Mouse (Mus musculus): ENCODE results near the gene Dpyd.

Dpyd gene

GRCm38 (mm10) chr3:119126003-119126402 is 564.1 kb downstream of the Dpyd start:
- DNase-seq = no peak

- no peak for DNase-seq
Measured at GRCm38 (mm10) chr3:119128076-119128475, 566.1 kb downstream of the Dpyd start.

GRCm38 (mm10) chr3:119143034-119143433 is 581.1 kb downstream of the Dpyd start:
- DNase-seq = no peak

GRCm38 (mm10) chr3:119144788-119145187 is 582.9 kb downstream of the Dpyd start:
- no peak for DNase-seq

- no peak for DNase-seq
Measured at GRCm38 (mm10) chr3:119154604-119155444, 592.9 kb downstream of the Dpyd start.

- no peak for DNase-seq
Measured at GRCm38 (mm10) chr3:119158670-119159069, 596.7 kb downstream of the Dpyd start.

- no peak for DNase-seq
Measured at GRCm38 (mm10) chr3:119165691-119166090, 603.8 kb downstream of the Dpyd start.

- DNase-seq = no peak
Measured at GRCm38 (mm10) chr3:119168166-119168565, 606.2 kb downstream of the Dpyd start.

GRCm38 (mm10) chr3:119168661-119169060 is 606.7 kb downstream of the Dpyd start:
- DNase-seq = no peak

GRCm38 (mm10) chr3:119183261-119183660 is 621.3 kb downstream of the Dpyd start:
- DNase-seq = no peak

GRCm38 (mm10) chr3:119194071-119194470 is 632.1 kb downstream of the Dpyd start:
- no peak for DNase-seq

- no peak for DNase-seq
Measured at GRCm38 (mm10) chr3:119195613-119196012, 633.7 kb downstream of the Dpyd start.

- DNase-seq = no peak
Measured at GRCm38 (mm10) chr3:119220763-119221412, 659.0 kb downstream of the Dpyd start.

- no peak for DNase-seq
Measured at GRCm38 (mm10) chr3:119243181-119243580, 681.3 kb downstream of the Dpyd start.

- DNase-seq = no peak
Measured at GRCm38 (mm10) chr3:119256516-119256915, 694.6 kb downstream of the Dpyd start.

GRCm38 (mm10) chr3:119275241-119275640 is 713.3 kb downstream of the Dpyd start:
- DNase-seq = no peak

GRCm38 (mm10) chr3:119280671-119281070 is 718.7 kb downstream of the Dpyd start:
- DNase-seq = no peak

GRCm38 (mm10) chr3:119314693-119315092 is 752.8 kb downstream of the Dpyd start:
- DNase-seq = no peak

GRCm38 (mm10) chr3:119329063-119329462 is 767.1 kb downstream of the Dpyd start:
- no peak for DNase-seq

- no peak for DNase-seq
Measured at GRCm38 (mm10) chr3:119333335-119334305, 771.7 kb downstream of the Dpyd start.

GRCm38 (mm10) chr3:119361555-119362385 is 799.8 kb downstream of the Dpyd start:
- DNase-seq = no peak

- DNase-seq = no peak
Measured at GRCm38 (mm10) chr3:119362392-119362791, 800.5 kb downstream of the Dpyd start.
